Mouse (Mus musculus) embryonic facial prominence, embryonic 15.5 days (tissue): ENCODE measurements around the gene Ttc3. TPM values are rescaled to one million over a fixed set of nuclear protein-coding genes. Genes with fewer than 3 reads are reported as not detected.
"Not testable (repeated sequence)": the region's sequence is repeated elsewhere in the genome, so short reads cannot be mapped to it uniquely, and the experiment has no call there.

ENCODE experiments used
- ATAC-seq: fragments of 200-750 bp; cut with Nextera tagmentation; 2 replicates; pipeline ENCODE4 v1.8.0; 2017; ENCODE audit warnings: low read depth, moderate TSS enrichment; ENCODE audit not compliant: insufficient number of reproducible peaks, low FRiP score, low TSS enrichment
- H3K27ac ChIP-seq: fragments of 300-500 bp; sonication (generic); replicated peaks from 2 replicates; pipeline ENCODE4 v1.5.1; 2015; ENCODE audit warnings: mild to moderate bottlenecking, inconsistent platforms
- H3K27me3 ChIP-seq: fragments of 300-500 bp; sonication (generic); 2 replicates; pipeline ENCODE4 v1.6.1; 2015; ENCODE audit warnings: inconsistent platforms
- H3K36me3 ChIP-seq: fragments of 300-500 bp; sonication (generic); 2 replicates; pipeline ENCODE4 v1.6.1; 2015; ENCODE audit warnings: mild to moderate bottlenecking, inconsistent platforms
- H3K4me1 ChIP-seq: fragments of 300-500 bp; sonication (generic); 2 replicates; pipeline ENCODE4 v1.6.1; 2015; ENCODE audit warnings: inconsistent platforms
- H3K4me2 ChIP-seq: fragments of 300-500 bp; sonication (generic); replicated peaks from 2 replicates; pipeline ENCODE4 v1.6.1; 2015; ENCODE audit warnings: mild to moderate bottlenecking, inconsistent platforms
- H3K4me3 ChIP-seq: fragments of 300-500 bp; sonication (generic); replicated peaks from 2 replicates; pipeline ENCODE4 v1.5.1; 2015; ENCODE audit warnings: mild to moderate bottlenecking, inconsistent platforms
- H3K9ac ChIP-seq: fragments of 300-500 bp; sonication (generic); 2 replicates; pipeline ENCODE4 v1.6.1; 2015; ENCODE audit warnings: inconsistent platforms
- H3K9me3 ChIP-seq: fragments of 300-500 bp; sonication (generic); replicated peaks from 2 replicates; pipeline ENCODE4 v1.6.1; 2016; ENCODE audit warnings: inconsistent platforms
- WGBS: fragments of 180-500 bp; shearing (Covaris S2); methylation state at CpG from one replicate; pipeline ENCODE4 v1.1.7; 2015; 5-methylcytosine and 5-hydroxymethylcytosine counted together
- polyA plus RNA-seq: library from polyadenylated mRNA; unstranded; fragments of >200 nt; fragmentation: Nextera tagmentation; extraction: Ambion mirVana; gene quantifications from 2 replicates; pipeline ENCODE4 v1.2.1, GENCODE M21; 2015

The Ttc3 gene
- polyA plus RNA-seq, 1 experiment from 2014 or later: 228 TPM

DNA sequence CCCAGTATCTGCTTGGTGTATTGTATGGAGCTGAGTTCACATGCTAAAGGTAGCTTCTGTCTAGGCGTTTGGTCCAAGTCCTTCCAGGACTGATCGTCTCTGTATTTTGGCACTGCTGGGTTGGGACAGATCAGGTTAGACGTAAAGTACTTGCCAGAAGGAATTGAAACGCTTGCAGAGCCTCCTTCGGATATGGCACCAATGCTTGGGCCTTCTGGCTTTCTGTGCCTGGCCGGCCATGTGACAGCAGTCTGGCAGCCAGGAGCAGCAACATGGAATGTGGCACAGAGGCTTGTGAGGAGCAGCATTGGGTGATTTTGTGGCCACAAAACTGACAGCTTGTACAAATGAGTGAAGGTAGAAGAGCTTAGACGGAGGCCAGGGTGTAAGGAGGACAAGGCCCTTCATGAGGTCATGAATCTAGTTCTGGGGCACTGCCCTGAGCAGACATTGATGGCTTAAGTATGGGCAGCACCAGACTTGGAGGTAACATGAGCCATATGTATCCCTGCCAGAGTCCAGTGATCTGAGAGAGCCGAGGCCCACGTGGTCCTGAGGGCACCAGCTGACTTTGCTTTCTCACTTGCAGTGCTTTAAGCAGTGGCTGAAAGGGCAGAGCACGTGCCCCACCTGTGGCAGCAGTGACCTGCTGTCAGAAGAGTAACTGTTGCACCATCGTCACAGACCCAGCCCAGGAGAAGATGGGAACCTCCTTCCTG, 97.1 kb downstream of the Ttc3 start:
- H3K27me3 ChIP-seq: no peaks in the 10 kb centered on the region
- peaks cover 82% of the 10 kb centered on the region for H3K36me3 ChIP-seq
- no peak for ATAC-seq
- 78% methylated on average over 11 of the region's 11 CpGs for WGBS
- no peak overlapping the region for H3K4me3 ChIP-seq
- no peak overlapping the region for H3K27ac ChIP-seq
- peaks cover 7% of the 10 kb centered on the region for H3K4me1 ChIP-seq
- H3K4me2 ChIP-seq: no peak overlapping the region
- H3K9ac ChIP-seq: no peak overlapping the region
- no peaks in the 10 kb centered on the region for H3K9me3 ChIP-seq

DNA sequence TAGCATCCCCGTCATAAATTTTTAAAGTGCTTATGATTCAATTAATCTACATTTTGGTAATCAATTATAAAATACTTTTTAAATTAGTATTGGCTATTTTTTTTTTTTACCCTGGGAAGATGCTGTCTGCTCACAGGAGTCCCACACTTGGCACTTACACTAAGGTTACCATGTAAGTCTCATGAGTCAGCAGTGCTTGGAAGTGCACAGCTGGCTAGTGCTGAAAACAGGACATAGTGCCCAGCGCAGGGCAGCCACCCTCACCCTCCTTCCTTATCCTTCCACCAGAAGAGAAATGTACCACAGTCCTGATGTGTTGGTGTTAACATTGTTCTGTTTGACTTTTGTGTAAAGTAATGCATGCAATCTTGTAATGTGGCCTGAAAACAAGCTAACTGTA, 98.0 kb downstream of the Ttc3 start:
- H3K36me3 ChIP-seq: peaks cover 75% of the 10 kb centered on the region

DNA sequence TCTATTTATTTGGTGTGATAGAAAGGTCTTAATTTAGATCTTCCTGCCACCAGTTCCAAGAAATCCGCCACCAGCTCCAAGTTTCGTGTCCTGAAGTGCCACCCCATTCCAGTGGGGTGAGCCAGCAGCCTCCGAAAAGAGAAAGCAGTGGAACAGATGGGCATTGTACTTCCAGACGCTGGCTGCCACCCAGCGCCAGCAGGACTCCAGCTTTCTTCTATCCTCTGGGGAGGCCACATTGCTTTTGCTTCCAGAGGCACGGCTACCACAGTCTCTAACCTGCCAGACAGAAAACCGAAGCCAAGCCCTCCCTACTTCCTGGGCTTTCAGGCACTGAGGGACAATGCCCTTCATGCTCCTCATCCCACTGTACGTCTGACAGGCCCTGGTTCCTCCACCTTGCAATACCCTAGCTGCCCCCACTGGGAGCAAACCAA, 102.1 kb downstream of the Ttc3 start:
- peaks cover 35% of the 10 kb centered on the region for H3K36me3 ChIP-seq
- peaks cover 7% of the 10 kb centered on the region for H3K4me1 ChIP-seq
- H3K27ac ChIP-seq: peak overlapping the region; percentile 29
- H3K9me3 ChIP-seq: no peaks in the 10 kb centered on the region
- no peak overlapping the region for H3K4me2 ChIP-seq
- no peak for ATAC-seq
- no peak overlapping the region for H3K4me3 ChIP-seq
- H3K9ac ChIP-seq: no peak overlapping the region
- 43% methylated on average over 8 of the region's 8 CpGs for whole genome bisulfite sequencing
- no peaks in the 10 kb centered on the region for H3K27me3 ChIP-seq

More for the DNA sequence above, 98.0 kb downstream of the Ttc3 start:
- no peak for ATAC-seq
- Histone ChIP-seq H3K27ac (no peak overlapping the region), H3K4me1 (peaks cover 7% of the 10 kb centered on the region), H3K9me3 (no peaks in the 10 kb centered on the region), H3K27me3 (no peaks in the 10 kb centered on the region), H3K4me3 (no peak overlapping the region), H3K9ac (no peak overlapping the region), H3K4me2 (no peak overlapping the region)
- 95% methylated on average over 2 of the region's 2 CpGs for WGBS

DNA sequence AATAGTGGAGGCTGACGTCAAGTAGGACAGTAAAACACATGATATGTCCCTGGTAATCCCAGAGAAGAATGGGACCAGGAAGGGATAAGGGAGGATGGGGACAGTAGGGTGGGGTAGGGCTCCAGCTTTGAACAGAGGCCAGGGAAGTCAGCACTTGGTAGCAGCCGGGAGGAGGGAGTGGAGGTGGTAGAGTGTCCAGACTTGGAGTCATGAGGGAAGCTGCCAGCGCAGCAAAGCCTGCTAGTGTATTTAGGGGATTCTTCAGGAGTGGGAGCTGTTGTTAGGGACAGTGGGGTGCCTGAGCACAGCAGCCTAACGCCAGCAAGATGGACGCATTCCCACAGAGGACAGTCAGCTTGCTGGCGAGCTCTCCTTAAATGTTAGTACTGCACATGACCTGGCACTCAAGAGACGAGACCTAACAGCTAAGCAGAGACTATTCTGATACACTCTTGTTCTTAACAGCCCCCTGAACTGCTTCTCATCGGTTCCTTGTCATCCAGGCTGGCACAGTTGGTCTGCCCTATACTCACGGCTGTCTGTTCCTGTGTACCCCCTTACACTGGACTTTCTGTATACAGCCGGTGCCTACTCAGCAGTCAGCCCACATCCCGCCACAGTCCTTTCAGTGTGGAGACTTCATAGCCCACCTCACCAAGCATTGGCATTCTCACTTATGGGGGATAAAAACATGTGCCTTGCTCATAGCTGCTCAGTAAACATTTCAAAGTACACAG, 102.8 kb downstream of the Ttc3 start:
- H3K9me3 ChIP-seq: no peaks in the 10 kb centered on the region
- peaks cover 7% of the 10 kb centered on the region for H3K4me1 ChIP-seq
- H3K4me2 ChIP-seq: no peak overlapping the region
- H3K36me3 ChIP-seq: peaks cover 28% of the 10 kb centered on the region
- H3K4me3 ChIP-seq: no peak overlapping the region
- no peak for ATAC-seq
- 0 out of 2 replicates have a peak overlapping the region, but pooled peaks have one; percentile 29 for H3K27ac ChIP-seq
- H3K9ac ChIP-seq: no peak overlapping the region
- 88% methylated on average over 11 of the region's 11 CpGs for WGBS
- no peaks in the 10 kb centered on the region for H3K27me3 ChIP-seq

DNA sequence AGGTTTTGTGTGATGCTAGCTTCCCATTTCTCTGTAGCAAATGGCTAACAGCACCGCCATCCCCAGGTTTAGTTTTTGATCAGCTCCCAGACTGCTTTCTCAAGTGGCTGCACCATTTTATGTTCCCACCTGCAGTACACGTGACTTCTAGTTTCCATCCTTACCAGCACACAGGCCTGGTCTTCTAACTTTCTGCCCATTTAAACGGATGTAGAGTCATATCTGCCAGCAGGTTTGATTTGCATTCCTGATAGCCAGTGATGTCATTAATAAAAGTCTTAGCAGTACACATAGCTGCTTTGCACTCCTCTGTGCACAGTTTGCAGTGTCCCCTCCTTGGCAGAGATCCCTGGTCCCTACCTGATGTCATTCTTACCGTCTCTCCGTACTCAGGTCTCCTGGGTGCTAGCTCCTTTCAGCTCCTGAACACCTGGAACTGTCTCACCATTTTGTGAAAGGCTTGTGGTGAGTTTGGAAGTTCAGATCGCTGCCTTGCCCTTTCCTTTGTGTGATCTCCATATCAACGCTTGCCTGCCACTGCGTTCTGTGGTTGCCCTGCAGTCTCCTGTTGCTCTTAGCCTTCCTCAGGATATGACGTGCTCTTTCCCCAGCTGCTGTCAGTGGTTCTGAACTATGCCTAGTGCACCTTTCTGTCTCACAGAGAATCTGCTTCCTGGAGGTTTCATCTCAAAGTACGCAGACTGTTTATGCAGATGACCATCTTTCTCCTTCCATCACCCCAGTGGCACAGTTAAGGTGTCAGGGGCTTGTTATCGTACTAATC, 114.5 kb downstream of the Ttc3 start:
- Histone ChIP-seq H3K9ac (no peak overlapping the region), H3K27me3 (no peaks in the 10 kb centered on the region), H3K4me3 (no peak overlapping the region), H3K4me1 (no peaks in the 10 kb centered on the region), H3K4me2 (no peak overlapping the region), H3K9me3 (no peaks in the 10 kb centered on the region), H3K27ac (no peak overlapping the region), H3K36me3 (no peaks in the 10 kb centered on the region)
- 77% methylated on average over 11 of the region's 11 CpGs for WGBS
- ATAC-seq: no peak

DNA sequence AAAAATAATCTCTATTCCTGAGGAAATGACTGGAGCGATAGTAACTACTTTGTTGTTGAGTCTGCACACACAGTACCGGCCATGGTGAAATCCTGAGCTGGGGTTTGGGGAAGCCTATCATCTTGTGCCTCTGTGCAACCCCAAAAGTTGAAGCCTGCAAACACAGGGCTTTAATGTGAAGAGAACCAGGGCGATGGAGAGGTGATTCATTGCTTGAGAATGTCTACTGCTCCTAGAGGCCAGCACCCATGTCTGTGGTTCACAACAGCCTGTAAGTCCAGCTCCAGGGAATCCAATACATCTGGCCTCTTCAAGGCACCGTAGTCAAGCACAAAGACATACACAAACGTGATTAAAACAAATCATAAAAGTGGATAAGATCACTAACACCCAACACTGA, 116.9 kb downstream of the Ttc3 start:
- no peak for ATAC-seq
- H3K9me3 ChIP-seq: no peaks in the 10 kb centered on the region
- H3K27me3 ChIP-seq: no peaks in the 10 kb centered on the region
- no peaks in the 10 kb centered on the region for H3K36me3 ChIP-seq
- H3K27ac ChIP-seq: no peak overlapping the region
- 69% methylated on average over 5 of the region's 5 CpGs for WGBS
- H3K4me2 ChIP-seq: no peak overlapping the region
- no peaks in the 10 kb centered on the region for H3K4me1 ChIP-seq
- H3K4me3 ChIP-seq: no peak overlapping the region
- no peak overlapping the region for H3K9ac ChIP-seq

DNA sequence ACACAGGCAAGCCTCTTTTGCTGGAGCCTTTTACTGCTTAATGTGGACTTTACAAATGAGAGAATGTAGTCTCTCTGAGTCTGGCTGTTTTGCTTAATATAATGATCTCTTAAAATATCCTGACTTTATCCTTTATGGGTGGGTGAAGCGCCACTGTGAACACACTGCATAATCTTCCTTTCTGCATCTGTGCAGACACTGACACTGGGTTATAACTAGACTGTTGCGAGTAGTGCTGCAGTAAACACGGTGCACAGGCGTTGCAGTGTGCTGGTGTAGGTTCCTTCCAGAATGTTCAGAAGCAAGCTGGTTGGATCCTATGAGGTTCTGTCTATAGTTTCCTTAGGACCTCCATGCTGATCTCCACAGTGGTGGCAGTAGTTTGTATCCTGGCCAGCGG, 118.9 kb downstream of the Ttc3 start:
- H3K36me3 ChIP-seq: no peaks in the 10 kb centered on the region
- no peak for ATAC-seq
- H3K4me1 ChIP-seq: no peaks in the 10 kb centered on the region
- no peaks in the 10 kb centered on the region for H3K9me3 ChIP-seq
- H3K4me2 ChIP-seq: no peak overlapping the region
- H3K27ac ChIP-seq: no peak overlapping the region
- H3K4me3 ChIP-seq: no peak overlapping the region
- WGBS: 89% methylated on average over 5 of the region's 5 CpGs
- H3K9ac ChIP-seq: no peak overlapping the region
- H3K27me3 ChIP-seq: no peaks in the 10 kb centered on the region

DNA sequence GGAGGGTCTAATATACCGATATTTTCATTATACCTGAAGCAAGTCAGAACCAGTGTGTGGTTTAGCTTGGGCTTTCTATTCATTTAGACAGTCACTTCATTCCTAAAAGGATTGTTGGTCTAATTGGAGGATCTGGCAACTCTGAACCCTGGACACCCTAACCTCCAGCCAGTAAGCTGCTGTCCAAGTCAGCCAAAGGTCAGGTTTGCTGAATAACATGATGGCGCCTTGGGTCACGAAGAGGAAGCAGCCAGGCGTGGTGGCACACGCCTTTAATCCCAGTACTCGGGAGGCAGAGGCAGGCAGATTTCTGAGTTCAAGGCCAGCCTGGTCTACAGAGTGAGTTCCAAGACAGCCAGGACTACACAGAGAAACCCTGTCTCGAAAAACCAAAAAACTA, 126.8 kb downstream of the Ttc3 start:
- not testable (repeated sequence) for H3K4me3 ChIP-seq, H3K27ac ChIP-seq, H3K9ac ChIP-seq, H3K4me2 ChIP-seq, ATAC-seq, H3K27me3 ChIP-seq, H3K9me3 ChIP-seq, H3K4me1 ChIP-seq
- H3K36me3 ChIP-seq: peaks cover 57% of the 10 kb centered on the region
- WGBS: 94% methylated on average over 7 of the region's 7 CpGs

DNA sequence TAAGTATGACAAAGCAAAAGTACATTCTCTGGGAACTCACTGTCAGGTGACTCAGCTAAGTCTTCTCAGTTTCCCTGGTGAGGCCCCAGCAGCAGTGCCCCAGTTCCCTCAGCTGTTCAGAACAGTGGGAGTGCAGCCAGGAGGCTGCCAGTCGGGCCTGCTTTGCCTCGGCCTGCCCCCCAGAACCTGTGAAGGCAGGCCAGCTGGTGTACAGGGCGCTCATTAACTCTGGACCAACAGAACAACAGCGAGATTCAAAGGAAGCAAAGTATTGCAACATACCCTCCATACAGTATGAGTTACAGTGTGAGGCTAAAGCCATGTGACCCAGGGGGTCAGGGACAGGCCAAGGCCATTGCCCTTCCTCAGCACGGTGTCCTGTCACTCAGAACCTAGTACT, 127.5 kb downstream of the Ttc3 start:
- no peak overlapping the region; the same call in 1 of the 2 replicates for H3K27ac ChIP-seq
- H3K9ac ChIP-seq: no peak overlapping the region
- no peaks in the 10 kb centered on the region for H3K4me1 ChIP-seq
- H3K36me3 ChIP-seq: peaks cover 63% of the 10 kb centered on the region
- peak; percentile 47; the same call in 1 of the 2 replicates for ATAC-seq
- no peak overlapping the region for H3K4me2 ChIP-seq
- WGBS: 66% methylated on average over 5 of the region's 5 CpGs
- no peak overlapping the region for H3K4me3 ChIP-seq
- H3K27me3 ChIP-seq: no peaks in the 10 kb centered on the region
- H3K9me3 ChIP-seq: no peaks in the 10 kb centered on the region

DNA sequence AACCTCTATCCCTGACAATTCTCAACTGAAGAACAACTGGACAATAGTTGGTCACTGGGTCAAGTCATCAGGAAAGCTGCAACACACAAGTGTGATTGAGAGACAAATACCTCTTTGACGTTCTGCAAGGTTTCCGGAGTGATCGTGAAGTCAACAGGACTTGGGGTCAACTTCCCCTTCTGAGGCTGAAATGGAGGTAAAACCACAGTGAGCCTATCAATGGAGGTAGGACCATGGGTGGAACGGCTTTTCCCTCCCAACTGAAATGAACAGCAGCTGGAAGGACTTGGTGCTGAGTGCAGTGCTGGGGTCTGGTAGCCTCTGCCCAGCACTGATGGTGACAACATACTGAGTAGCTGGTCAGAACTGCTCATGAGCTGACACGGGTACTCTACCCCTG, 133.8 kb downstream of the Ttc3 start:
- Histone ChIP-seq H3K4me3 (no peak overlapping the region), H3K27ac (no peak overlapping the region), H3K9me3 (no peaks in the 10 kb centered on the region), H3K27me3 (no peaks in the 10 kb centered on the region), H3K4me1 (no peaks in the 10 kb centered on the region), H3K36me3 (peaks cover 75% of the 10 kb centered on the region), H3K4me2 (no peak overlapping the region), H3K9ac (no peak overlapping the region)
- ATAC-seq: no peak
- WGBS: 88% methylated on average over 5 of the region's 5 CpGs

DNA sequence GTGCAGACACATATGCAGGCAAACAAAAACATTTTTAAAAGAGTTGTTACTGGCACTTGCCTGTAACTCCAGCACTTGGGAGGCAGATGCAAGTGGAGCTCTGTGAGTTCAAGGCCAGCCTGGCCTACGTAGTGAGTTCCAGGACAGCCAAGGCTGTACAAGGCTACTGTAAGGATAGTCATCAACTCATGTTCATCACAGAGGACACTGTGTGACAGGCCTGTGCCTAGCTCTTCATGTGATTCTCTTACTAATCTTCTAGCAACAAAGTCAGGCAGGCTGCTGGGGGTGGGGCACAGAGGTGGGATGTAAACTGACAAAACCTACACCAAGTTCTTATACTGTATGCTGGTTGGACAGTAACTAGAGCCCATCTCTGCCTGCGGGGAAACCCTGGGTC, 136.7 kb downstream of the Ttc3 start:
- H3K27me3 ChIP-seq: no peaks in the 10 kb centered on the region
- peaks cover 65% of the 10 kb centered on the region for H3K36me3 ChIP-seq
- no peak overlapping the region for H3K27ac ChIP-seq
- H3K4me1 ChIP-seq: no peaks in the 10 kb centered on the region
- no peak for ATAC-seq
- no peaks in the 10 kb centered on the region for H3K9me3 ChIP-seq
- WGBS: 97% methylated on average over 2 of the region's 2 CpGs
- no peak overlapping the region for H3K9ac ChIP-seq
- H3K4me2 ChIP-seq: no peak overlapping the region
- H3K4me3 ChIP-seq: no peak overlapping the region
